Comparison of ENCODE assay signal across 11 mouse cellular contexts in genomic region chr17:36042055-36042454, GRCm38 (mm10). TPM values are rescaled to one million over a fixed set of nuclear protein-coding genes. Genes with fewer than 3 reads are reported as not detected.
DNase-seq lines count a peak whose midpoint lies in the region; ATAC-seq and TF ChIP-seq lines count a peak whose summit lies in the region.
"Not testable (repeated sequence)": the region's sequence is repeated elsewhere in the genome, so short reads cannot be mapped to it uniquely, and the experiment has no call there.
"Had no signal": no experiment of that assay in that cellular context is flagged by ENCODE, and none has a peak within 500 bp of the region (broad histone marks: within the 10 kb centered on the region; RNA-seq: fewer than 3 reads in every experiment).

No protein-coding gene starts in this region.

- DNase-seq in MEL (ENCODE audit: low read depth, low spot score), result peak; percentile 36
- peak; percentile 13 for DNase-seq in embryo, embryonic 11 days
- DNase-seq in forebrain, postnatal 0 days; kidney, postnatal 0 days (ENCODE audit: low spot score); liver, postnatal 0 days: not testable (repeated sequence)
- peak; percentile 21 for DNase-seq in heart, postnatal 4 days

- ATAC-seq in forebrain, postnatal 0 days, result peak; percentile 61
- ATAC-seq in kidney, postnatal 0 days (replicated peaks; ENCODE audit: low FRiP score, low read depth), result peak; percentile 76
- ATAC-seq in liver, postnatal 0 days, result peak; percentile 66
- ATAC-seq in midbrain, embryonic 15.5 days (replicated peaks), result peak; percentile 72
- peak; percentile 71 for ATAC-seq in stomach, embryonic 16.5 days (ENCODE audit: insufficient read depth, low FRiP score)

- not testable (repeated sequence) for H3K27me3 ChIP-seq in MEL (ENCODE audit: control insufficient read depth in 1 of 2, insufficient read depth in 2 of 2, low read length in 2 of 2); forebrain, postnatal 0 days (ENCODE audit: insufficient read depth, low read length); kidney, postnatal 0 days (ENCODE audit: insufficient read depth, low read length); liver, postnatal 0 days (ENCODE audit: insufficient read depth, low read length); midbrain, embryonic 15.5 days (replicated peaks); stomach, embryonic 16.5 days (ENCODE audit: control insufficient read depth, insufficient read depth, low read length)

- not testable (repeated sequence) for TF ChIP-seq CTCF in MEL (IDR thresholded peaks at IDR 0.05 in 2 of 3, conservative IDR thresholded peaks at IDR 0.05 in 1 of 3; ENCODE audit: control insufficient read depth in 1 of 3, insufficient read depth in 1 of 3, low read depth in 2 of 3, low read length in 3 of 3, poor library complexity in 1 of 3, severe bottlenecking in 1 of 3); forebrain, postnatal 0 days (IDR thresholded peaks at IDR 0.05; ENCODE audit: low read depth); kidney, postnatal 0 days (IDR thresholded peaks at IDR 0.05; ENCODE audit: low read depth); liver, postnatal 0 days (IDR thresholded peaks at IDR 0.05; ENCODE audit: low read depth)

- H3K36me3 ChIP-seq in MEL (ENCODE audit: control insufficient read depth in 1 of 2, insufficient read depth in 2 of 2, low read length in 2 of 2); forebrain, postnatal 0 days (ENCODE audit: insufficient read depth); kidney, postnatal 0 days (ENCODE audit: insufficient read depth, low read length); liver, postnatal 0 days (replicated peaks; ENCODE audit: insufficient read depth, low read length); midbrain, embryonic 15.5 days (replicated peaks); stomach, embryonic 16.5 days (ENCODE audit: control insufficient read depth, insufficient read depth, low read length): not testable (repeated sequence)

- not testable (repeated sequence) for TF ChIP-seq RAD21 in MEL (IDR thresholded peaks at IDR 0.05; ENCODE audit: low read depth, low read length)

- H3K79me2 ChIP-seq in MEL (ENCODE audit: control insufficient read depth, insufficient read depth, low read length, poor library complexity), result not testable (repeated sequence)

- H3K27ac ChIP-seq in MEL (ENCODE audit: control insufficient read depth, low read depth, low read length), result 0 out of 2 replicates have a peak overlapping the region, but pooled peaks have one; percentile 7
- H3K27ac ChIP-seq in forebrain, postnatal 0 days (ENCODE audit: low read depth, low read length); kidney, postnatal 0 days; midbrain, embryonic 15.5 days; stomach, embryonic 16.5 days (ENCODE audit: low read length): not testable (repeated sequence)
- H3K27ac ChIP-seq in liver, postnatal 0 days (ENCODE audit: low read depth), result peak overlapping the region; percentile 52

- not testable (repeated sequence) for TF ChIP-seq POLR2A in MEL (IDR thresholded peaks at IDR 0.05; ENCODE audit: control insufficient read depth in 1 of 2, insufficient read depth in 1 of 2, low read depth in 1 of 2, low read length in 2 of 2, poor library complexity in 1 of 2)

- peak overlapping the region; percentile 48 for H3K9ac ChIP-seq in MEL (ENCODE audit: control insufficient read depth, low read depth, low read length, poor library complexity, severe bottlenecking)
- H3K9ac ChIP-seq in forebrain, postnatal 0 days, result peak overlapping the region; percentile 37
- peak overlapping the region; percentile 51; the same call in 1 of the 2 replicates for H3K9ac ChIP-seq in kidney, postnatal 0 days (ENCODE audit: low read depth, low read length)
- H3K9ac ChIP-seq in liver, postnatal 0 days (replicated peaks), result peak overlapping the region; percentile 60
- peak overlapping the region; percentile 37; the same call in 1 of the 2 replicates for H3K9ac ChIP-seq in midbrain, embryonic 15.5 days
- peak overlapping the region; percentile 71 for H3K9ac ChIP-seq in stomach, embryonic 16.5 days (ENCODE audit: low read length)

- peak overlapping the region; percentile 65 for H3K4me2 ChIP-seq in forebrain, postnatal 0 days (ENCODE audit: low read depth)
- peak overlapping the region; percentile 65 for H3K4me2 ChIP-seq in kidney, postnatal 0 days (ENCODE audit: low read length)
- H3K4me2 ChIP-seq in liver, postnatal 0 days (ENCODE audit: low read depth, low read length), result peak overlapping the region; percentile 85
- H3K4me2 ChIP-seq in midbrain, embryonic 15.5 days, result peak overlapping the region; percentile 61
- H3K4me2 ChIP-seq in stomach, embryonic 16.5 days (ENCODE audit: low read depth, low read length), result peak overlapping the region; percentile 77

- WGBS in forebrain, postnatal 0 days, result under 1% methylated on average over 19 of the region's 19 CpGs
- WGBS in kidney, postnatal 0 days, result 1% methylated on average over 13 of the region's 19 CpGs
- WGBS in liver, postnatal 0 days (ENCODE audit: insufficient replicate concordance), result 2% methylated on average over 18 of the region's 19 CpGs
- 2% methylated on average over 16 of the region's 19 CpGs for WGBS in midbrain, embryonic 15.5 days
- WGBS in stomach, embryonic 16.5 days, result under 1% methylated on average over 19 of the region's 19 CpGs

- not testable (repeated sequence) for H3K9me3 ChIP-seq in MEL (replicated peaks; ENCODE audit: insufficient read depth, low read length); forebrain, postnatal 0 days (ENCODE audit: low read length); kidney, postnatal 0 days (replicated peaks; ENCODE audit: low read length); liver, postnatal 0 days (ENCODE audit: low read length); midbrain, embryonic 15.5 days; stomach, embryonic 16.5 days (replicated peaks; ENCODE audit: control insufficient read depth, low read length)

- H3K4me1 ChIP-seq in MEL (ENCODE audit: control insufficient read depth in 1 of 2, insufficient read depth in 2 of 2, low read length in 2 of 2), result peaks cover 0 to 11% of the 10 kb centered on the region in 2 experiments; a peak in 2 of 4 replicates
- H3K4me1 ChIP-seq in forebrain, postnatal 0 days (ENCODE audit: insufficient read depth); kidney, postnatal 0 days (replicated peaks; ENCODE audit: insufficient read depth, low read length); liver, postnatal 0 days (ENCODE audit: insufficient read depth); midbrain, embryonic 15.5 days; stomach, embryonic 16.5 days (ENCODE audit: control insufficient read depth, insufficient read depth, low read length): not testable (repeated sequence)

- peak overlapping the region; percentile 50 to 57 for H3K4me3 ChIP-seq in MEL (ENCODE audit: control insufficient read depth in 1 of 2, insufficient read depth in 1 of 2, low read depth in 2 of 2, low read length in 2 of 2)
- H3K4me3 ChIP-seq in forebrain, postnatal 0 days (ENCODE audit: low read depth, low read length), result peak overlapping the region; percentile 35
- H3K4me3 ChIP-seq in kidney, postnatal 0 days (replicated peaks; ENCODE audit: low read depth, low read length), result peak overlapping the region; percentile 39
- H3K4me3 ChIP-seq in liver, postnatal 0 days (ENCODE audit: low read depth, low read length), result peak overlapping the region; percentile 58
- H3K4me3 ChIP-seq in midbrain, embryonic 15.5 days, result peak overlapping the region; percentile 38
- peak overlapping the region; percentile 51 for H3K4me3 ChIP-seq in stomach, embryonic 16.5 days (replicated peaks; ENCODE audit: low read length)

- TF ChIP-seq EP300 in MEL (IDR thresholded peaks at IDR 0.05; ENCODE audit: low read depth in 1 of 2, low read length in 2 of 2); liver, postnatal 0 days (IDR thresholded peaks at IDR 0.05; ENCODE audit: low read depth): not testable (repeated sequence)

RNA-seq across cellular contexts. Expression of gene H2-T22, which starts 0.5 kb away (rescaled TPM):
- total RNA-seq in MEL (2012; rRNA removed), result 22.5 and 27.0 TPM in 2 replicates
- polyA plus RNA-seq in MEL (2012; ENCODE audit: insufficient read depth in 1 of 2, insufficient read length in 2 of 2, low read depth in 1 of 2, low replicate concordance in 2 of 2, missing spikeins in 1 of 2), result 10 to 100 TPM in 1 of 2 experiments, not detected in 1; 45.5 TPM
- total RNA-seq in forebrain, postnatal 0 days (2014; rRNA removed), result 10.3 and 13.1 TPM in 2 replicates
- 6.2 and 6.5 TPM in 2 replicates for polyA plus RNA-seq in forebrain, postnatal 0 days (2015; fragmentation: Nextera tagmentation; extraction: Ambion mirVana)
- 1 to 10 TPM; 7.9 to 9.3 TPM for total RNA-seq in heart, postnatal 4 days (2021)
- 16.4 and 18.6 TPM in 2 replicates for polyA plus RNA-seq in kidney, postnatal 0 days (2015; fragmentation: Nextera tagmentation; extraction: Ambion mirVana)
- 16.2 and 17.1 TPM in 2 replicates for polyA plus RNA-seq in liver, postnatal 0 days (2015; fragmentation: Nextera tagmentation; extraction: Ambion mirVana)
- 6.0 and 7.2 TPM in 2 replicates for polyA plus RNA-seq in midbrain, embryonic 15.5 days (2015; fragmentation: Nextera tagmentation; extraction: Ambion mirVana)
- 19.9 and 23.5 TPM in 2 replicates for polyA plus RNA-seq in stomach, embryonic 16.5 days (2015; fragmentation: Nextera tagmentation; extraction: Ambion mirVana)

RNA-seq across cellular contexts. Expression of gene Gm6034, which starts 0.7 kb away (rescaled TPM):
- total RNA-seq in MEL (2012; rRNA removed), result not detected in 2 replicates
- under 1 TPM in 1 of 2 experiments, not detected in 1; 0.11 TPM for polyA plus RNA-seq in MEL (2012; ENCODE audit: insufficient read depth in 1 of 2, insufficient read length in 2 of 2, low read depth in 1 of 2, low replicate concordance in 2 of 2, missing spikeins in 1 of 2)
- total RNA-seq in forebrain, postnatal 0 days (2014; rRNA removed), result 0.31 TPM in 1 of 2 replicates, not detected in the other
- not detected in 2 replicates for polyA plus RNA-seq in forebrain, postnatal 0 days (2015; fragmentation: Nextera tagmentation; extraction: Ambion mirVana)
- not detected for total RNA-seq in heart, postnatal 4 days (2021)
- polyA plus RNA-seq in kidney, postnatal 0 days (2015; fragmentation: Nextera tagmentation; extraction: Ambion mirVana), result not detected in 2 replicates
- polyA plus RNA-seq in liver, postnatal 0 days (2015; fragmentation: Nextera tagmentation; extraction: Ambion mirVana), result not detected in 2 replicates
- not detected in 2 replicates for polyA plus RNA-seq in midbrain, embryonic 15.5 days (2015; fragmentation: Nextera tagmentation; extraction: Ambion mirVana)
- polyA plus RNA-seq in stomach, embryonic 16.5 days (2015; fragmentation: Nextera tagmentation; extraction: Ambion mirVana), result 0.15 TPM in 1 of 2 replicates, not detected in the other
- total RNA-seq: adrenal gland, postnatal 25 days; gastrocnemius, postnatal 4 days; layer of hippocampus, adult 18-20 months had no signal

RNA-seq across cellular contexts. Expression of gene H2-T23, which starts 9.4 kb away (rescaled TPM):
- 18.3 and 20.3 TPM in 2 replicates for total RNA-seq in MEL (2012; rRNA removed)
- 10 to 100 TPM in 1 of 2 experiments, not detected in 1; 12.2 TPM for polyA plus RNA-seq in MEL (2012; ENCODE audit: insufficient read depth in 1 of 2, insufficient read length in 2 of 2, low read depth in 1 of 2, low replicate concordance in 2 of 2, missing spikeins in 1 of 2)
- 9.0 and 10.2 TPM in 2 replicates for total RNA-seq in forebrain, postnatal 0 days (2014; rRNA removed)
- 6.4 and 6.9 TPM in 2 replicates for polyA plus RNA-seq in forebrain, postnatal 0 days (2015; fragmentation: Nextera tagmentation; extraction: Ambion mirVana)
- total RNA-seq in heart, postnatal 4 days (2021), result 1 to 10 TPM; 7.7 to 9.5 TPM
- polyA plus RNA-seq in kidney, postnatal 0 days (2015; fragmentation: Nextera tagmentation; extraction: Ambion mirVana), result 14.2 and 16.1 TPM in 2 replicates
- 113 and 120 TPM in 2 replicates for polyA plus RNA-seq in liver, postnatal 0 days (2015; fragmentation: Nextera tagmentation; extraction: Ambion mirVana)
- polyA plus RNA-seq in midbrain, embryonic 15.5 days (2015; fragmentation: Nextera tagmentation; extraction: Ambion mirVana), result 5.5 and 6.6 TPM in 2 replicates
- polyA plus RNA-seq in stomach, embryonic 16.5 days (2015; fragmentation: Nextera tagmentation; extraction: Ambion mirVana), result 16.9 and 17.5 TPM in 2 replicates

RNA-seq across cellular contexts. Expression of gene Gm11127, which starts 16.1 kb away (rescaled TPM):
- 5.8 and 6.4 TPM in 2 replicates for total RNA-seq in MEL (2012; rRNA removed)
- polyA plus RNA-seq in MEL (2012; ENCODE audit: insufficient read depth in 1 of 2, insufficient read length in 2 of 2, low read depth in 1 of 2, low replicate concordance in 2 of 2, missing spikeins in 1 of 2), result 1 to 10 TPM in 1 of 2 experiments, not detected in 1; 1.5 TPM
- 0.15 TPM in 1 of 2 replicates, not detected in the other for total RNA-seq in forebrain, postnatal 0 days (2014; rRNA removed)
- not detected in 2 replicates for polyA plus RNA-seq in forebrain, postnatal 0 days (2015; fragmentation: Nextera tagmentation; extraction: Ambion mirVana)
- 1 to 10 TPM in 1 of 2 experiments, under 1 TPM in 1; 0.98 to 1.1 TPM for total RNA-seq in heart, postnatal 4 days (2021)
- 0.13 and 0.22 TPM in 2 replicates for polyA plus RNA-seq in kidney, postnatal 0 days (2015; fragmentation: Nextera tagmentation; extraction: Ambion mirVana)
- polyA plus RNA-seq in liver, postnatal 0 days (2015; fragmentation: Nextera tagmentation; extraction: Ambion mirVana), result 0.12 TPM in 1 of 2 replicates, not detected in the other
- not detected in 2 replicates for polyA plus RNA-seq in midbrain, embryonic 15.5 days (2015; fragmentation: Nextera tagmentation; extraction: Ambion mirVana)
- 0.85 and 0.89 TPM in 2 replicates for polyA plus RNA-seq in stomach, embryonic 16.5 days (2015; fragmentation: Nextera tagmentation; extraction: Ambion mirVana)

RNA-seq across cellular contexts. Expression of gene H2-T24, which starts 21.7 kb away (rescaled TPM):
- 25.4 and 25.9 TPM in 2 replicates for total RNA-seq in MEL (2012; rRNA removed)
- polyA plus RNA-seq in MEL (2012; ENCODE audit: insufficient read depth in 1 of 2, insufficient read length in 2 of 2, low read depth in 1 of 2, low replicate concordance in 2 of 2, missing spikeins in 1 of 2), result 10 to 100 TPM in 1 of 2 experiments, not detected in 1; 14.1 TPM
- total RNA-seq in forebrain, postnatal 0 days (2014; rRNA removed), result 0.33 and 1.0 TPM in 2 replicates
- 1.6 and 4.7 TPM in 2 replicates for polyA plus RNA-seq in forebrain, postnatal 0 days (2015; fragmentation: Nextera tagmentation; extraction: Ambion mirVana)
- 1 to 10 TPM; 1.1 to 1.6 TPM for total RNA-seq in heart, postnatal 4 days (2021)
- polyA plus RNA-seq in kidney, postnatal 0 days (2015; fragmentation: Nextera tagmentation; extraction: Ambion mirVana), result 1.3 and 1.7 TPM in 2 replicates
- 4.6 and 5.4 TPM in 2 replicates for polyA plus RNA-seq in liver, postnatal 0 days (2015; fragmentation: Nextera tagmentation; extraction: Ambion mirVana)
- polyA plus RNA-seq in midbrain, embryonic 15.5 days (2015; fragmentation: Nextera tagmentation; extraction: Ambion mirVana), result 8.4 and 10.0 TPM in 2 replicates
- 2.7 TPM in 2 replicates for polyA plus RNA-seq in stomach, embryonic 16.5 days (2015; fragmentation: Nextera tagmentation; extraction: Ambion mirVana)
